Mouse (Mus musculus) hindbrain, embryonic 13.5 days (tissue): ENCODE results near the gene Pex6. TPM values are rescaled to one million over a fixed set of nuclear protein-coding genes. Genes with fewer than 3 reads are reported as not detected.

ENCODE experiments used
- ATAC-seq: fragments of 200-750 bp; cut with Nextera tagmentation; 2 replicates; pipeline ENCODE4 v1.8.0; 2017; ENCODE audit warnings: moderate TSS enrichment; ENCODE audit not compliant: low FRiP score
- H3K27ac ChIP-seq: fragments of 300-500 bp; sonication (generic); 2 replicates; pipeline ENCODE4 v1.5.1; 2015; ENCODE audit warnings: inconsistent platforms, mild to moderate bottlenecking, moderate library complexity
- H3K27me3 ChIP-seq: fragments of 300-500 bp; sonication (generic); 2 replicates; pipeline ENCODE4 v1.6.1; 2015; ENCODE audit warnings: mild to moderate bottlenecking, inconsistent platforms
- H3K36me3 ChIP-seq: fragments of 300-500 bp; sonication (generic); 2 replicates; pipeline ENCODE4 v1.6.1; 2015; ENCODE audit warnings: mild to moderate bottlenecking, inconsistent platforms
- H3K4me1 ChIP-seq: fragments of 300-500 bp; sonication (generic); replicated peaks from 2 replicates; pipeline ENCODE4 v1.6.1; 2015; ENCODE audit warnings: inconsistent platforms
- H3K4me2 ChIP-seq: fragments of 300-500 bp; sonication (generic); 2 replicates; pipeline ENCODE4 v1.6.1; 2015; ENCODE audit warnings: inconsistent platforms, mild to moderate bottlenecking, moderate library complexity
- H3K4me3 ChIP-seq: fragments of 300-500 bp; sonication (generic); 2 replicates; pipeline ENCODE4 v1.5.1; 2015; ENCODE audit warnings: mild to moderate bottlenecking, inconsistent platforms
- H3K9ac ChIP-seq: fragments of 300-500 bp; sonication (generic); 2 replicates; pipeline ENCODE4 v1.6.1; 2015; ENCODE audit warnings: mild to moderate bottlenecking, inconsistent platforms
- H3K9me3 ChIP-seq: fragments of 300-500 bp; sonication (generic); 2 replicates; pipeline ENCODE4 v1.6.1; 2016; ENCODE audit warnings: inconsistent platforms
- whole genome bisulfite sequencing: fragments of 180-500 bp; shearing (Covaris S2); methylation state at CpG from one replicate; pipeline ENCODE4 v1.1.7; 2015; 5-methylcytosine and 5-hydroxymethylcytosine counted together
- polyA plus RNA-seq: library from polyadenylated mRNA; unstranded; fragments of >200 nt; fragmentation: Nextera tagmentation; extraction: Ambion mirVana; gene quantifications from 2 replicates; pipeline ENCODE4 v1.2.1, GENCODE M21; 2015

The Pex6 gene
- polyA plus RNA-seq, 1 experiment from 2014 or later, result 24.7 TPM

- no peak for ATAC-seq
- Histone ChIP-seq H3K4me2 (no peak overlapping the region), H3K36me3 (peaks cover 52% of the 10 kb centered on the region), H3K27me3 (peaks cover 21% of the 10 kb centered on the region), H3K27ac (no peak overlapping the region), H3K9me3 (no peaks in the 10 kb centered on the region), H3K4me3 (no peak overlapping the region), H3K4me1 (0 out of 2 replicates have a peak, but pooled peaks cover 4% of the 10 kb centered on the region), H3K9ac (no peak overlapping the region)
- WGBS, result 92% methylated on average over 26 of the region's 26 CpGs
Measured at GRCm38 (mm10) chr17:46725731-46726645, 14.7 kb downstream of the Pex6 start.

- 89% methylated on average over 11 of the region's 11 CpGs for WGBS
- 0 out of 2 replicates have a peak, but pooled peaks cover 4% of the 10 kb centered on the region for H3K4me1 ChIP-seq
- H3K36me3 ChIP-seq, result peaks cover 39% of the 10 kb centered on the region
- ATAC-seq, result no peak
- no peak overlapping the region for H3K9ac ChIP-seq
- H3K4me3 ChIP-seq, result no peak overlapping the region
- H3K27ac ChIP-seq, result no peak overlapping the region
- H3K9me3 ChIP-seq, result no peaks in the 10 kb centered on the region
- H3K4me2 ChIP-seq, result no peak overlapping the region
- peaks cover 21% of the 10 kb centered on the region for H3K27me3 ChIP-seq
Measured at GRCm38 (mm10) chr17:46727271-46727670, 16.0 kb downstream of the Pex6 start.

- peaks cover 21% of the 10 kb centered on the region for H3K27me3 ChIP-seq
- H3K9me3 ChIP-seq, result no peaks in the 10 kb centered on the region
- 44% methylated on average over 6 of the region's 6 CpGs for WGBS
- no peak overlapping the region for H3K4me3 ChIP-seq
- H3K4me1 ChIP-seq, result 0 out of 2 replicates have a peak, but pooled peaks cover 4% of the 10 kb centered on the region
- H3K36me3 ChIP-seq, result peaks cover 34% of the 10 kb centered on the region
- ATAC-seq, result no peak
- no peak overlapping the region for H3K4me2 ChIP-seq
- no peak overlapping the region for H3K9ac ChIP-seq
- H3K27ac ChIP-seq, result no peak overlapping the region
Measured at GRCm38 (mm10) chr17:46728021-46728420, 16.8 kb downstream of the Pex6 start.

- H3K4me1 ChIP-seq, result 0 out of 2 replicates have a peak, but pooled peaks cover 4% of the 10 kb centered on the region
- H3K4me3 ChIP-seq, result no peak overlapping the region
- H3K27me3 ChIP-seq, result peaks cover 21% of the 10 kb centered on the region
- no peaks in the 10 kb centered on the region for H3K9me3 ChIP-seq
- no peak overlapping the region for H3K27ac ChIP-seq
- peaks cover 29% of the 10 kb centered on the region for H3K36me3 ChIP-seq
- 54% methylated on average over 11 of the region's 11 CpGs for WGBS
- no peak for ATAC-seq
- H3K4me2 ChIP-seq, result 0 out of 2 replicates have a peak overlapping the region, but pooled peaks have one; percentile 15
- peak overlapping the region; percentile 39; the same call in 1 of the 2 replicates for H3K9ac ChIP-seq
Measured at GRCm38 (mm10) chr17:46728496-46728895, 17.2 kb downstream of the Pex6 start.

GRCm38 (mm10) chr17:46728904-46729318 is 17.6 kb downstream of the Pex6 start, which contains the start of gene Gnmt:
Gene Gnmt, minus strand, starts transcription at chr17:46729168.
- Histone ChIP-seq H3K9ac (peak within 1 kb of the TSS; percentile 39; the same call in 1 of the 2 replicates), H3K9me3 (no peaks in the 10 kb centered on the region), H3K4me2 (peak within 1 kb of the TSS; percentile 15; the same call in 1 of the 2 replicates), H3K27me3 (peaks cover 21% of the 10 kb centered on the region), H3K4me1 (0 out of 2 replicates have a peak, but pooled peaks cover 4% of the 10 kb centered on the region), H3K4me3 (no peak within 1 kb of the TSS), H3K36me3 (peaks cover 25% of the 10 kb centered on the region), H3K27ac (no peak within 1 kb of the TSS)
- ATAC-seq, result no peak
- 19% methylated on average over 24 of the region's 24 CpGs for WGBS

GRCm38 (mm10) chr17:46734055-46734454 is 22.8 kb downstream of the Pex6 start:
- H3K4me1 ChIP-seq, result no peaks in the 10 kb centered on the region
- H3K36me3 ChIP-seq, result peaks cover 42% of the 10 kb centered on the region
- ATAC-seq, result no peak
- H3K9me3 ChIP-seq, result no peaks in the 10 kb centered on the region
- no peak overlapping the region for H3K9ac ChIP-seq
- H3K4me2 ChIP-seq, result no peak overlapping the region
- 96% methylated on average over 3 of the region's 3 CpGs for WGBS
- H3K4me3 ChIP-seq, result no peak overlapping the region
- H3K27ac ChIP-seq, result no peak overlapping the region
- peaks cover 8% of the 10 kb centered on the region for H3K27me3 ChIP-seq

GRCm38 (mm10) chr17:46735287-46735686 is 24.0 kb downstream of the Pex6 start:
- no peak for ATAC-seq
- Histone ChIP-seq H3K4me2 (no peak overlapping the region), H3K9me3 (no peaks in the 10 kb centered on the region), H3K27ac (no peak overlapping the region), H3K4me1 (no peaks in the 10 kb centered on the region), H3K27me3 (no peaks in the 10 kb centered on the region), H3K4me3 (no peak overlapping the region), H3K9ac (no peak overlapping the region), H3K36me3 (peaks cover 44% of the 10 kb centered on the region)
- 91% methylated on average over 7 of the region's 7 CpGs for WGBS

GRCm38 (mm10) chr17:46736160-46736559 is 24.9 kb downstream of the Pex6 start:
- Histone ChIP-seq H3K4me3 (no peak overlapping the region), H3K27ac (no peak overlapping the region), H3K9ac (no peak overlapping the region), H3K4me1 (no peaks in the 10 kb centered on the region), H3K27me3 (no peaks in the 10 kb centered on the region), H3K9me3 (no peaks in the 10 kb centered on the region), H3K4me2 (no peak overlapping the region), H3K36me3 (peaks cover 45% of the 10 kb centered on the region)
- no peak for ATAC-seq
- WGBS, result 66% methylated on average over 9 of the region's 10 CpGs

GRCm38 (mm10) chr17:46741305-46741704 is 30.0 kb downstream of the Pex6 start:
- no peak overlapping the region for H3K27ac ChIP-seq
- WGBS, result 92% methylated on average over 6 of the region's 6 CpGs
- no peak overlapping the region for H3K4me3 ChIP-seq
- H3K4me2 ChIP-seq, result no peak overlapping the region
- H3K4me1 ChIP-seq, result no peaks in the 10 kb centered on the region
- no peaks in the 10 kb centered on the region for H3K9me3 ChIP-seq
- H3K27me3 ChIP-seq, result no peaks in the 10 kb centered on the region
- H3K9ac ChIP-seq, result no peak overlapping the region
- peaks cover 63% of the 10 kb centered on the region for H3K36me3 ChIP-seq
- no peak for ATAC-seq

- no peak for ATAC-seq
- H3K4me2 ChIP-seq, result no peak overlapping the region
- H3K9ac ChIP-seq, result no peak overlapping the region
- H3K9me3 ChIP-seq, result no peaks in the 10 kb centered on the region
- H3K4me1 ChIP-seq, result no peaks in the 10 kb centered on the region
- no peak overlapping the region for H3K27ac ChIP-seq
- WGBS, result 91% methylated on average over 9 of the region's 9 CpGs
- H3K27me3 ChIP-seq, result no peaks in the 10 kb centered on the region
- no peak overlapping the region for H3K4me3 ChIP-seq
- H3K36me3 ChIP-seq, result peaks cover 60% of the 10 kb centered on the region
Measured at GRCm38 (mm10) chr17:46742986-46743385, 31.7 kb downstream of the Pex6 start.

GRCm38 (mm10) chr17:46745506-46745905 is 34.2 kb downstream of the Pex6 start:
- H3K27ac ChIP-seq, result no peak overlapping the region
- peaks cover 52% of the 10 kb centered on the region for H3K36me3 ChIP-seq
- H3K4me3 ChIP-seq, result no peak overlapping the region
- no peak for ATAC-seq
- H3K9me3 ChIP-seq, result no peaks in the 10 kb centered on the region
- H3K4me1 ChIP-seq, result peaks cover 5% of the 10 kb centered on the region
- no peaks in the 10 kb centered on the region for H3K27me3 ChIP-seq
- H3K9ac ChIP-seq, result no peak overlapping the region
- H3K4me2 ChIP-seq, result no peak overlapping the region
- WGBS, result 79% methylated on average over 2 of the region's 2 CpGs

- Histone ChIP-seq H3K9me3 (no peaks in the 10 kb centered on the region), H3K4me2 (no peak overlapping the region), H3K36me3 (peaks cover 42% of the 10 kb centered on the region), H3K27me3 (no peaks in the 10 kb centered on the region), H3K27ac (no peak overlapping the region), H3K9ac (no peak overlapping the region), H3K4me1 (peaks cover 15% of the 10 kb centered on the region), H3K4me3 (no peak overlapping the region)
- no peak for ATAC-seq
- WGBS, result 84% methylated on average over 8 of the region's 8 CpGs
Measured at GRCm38 (mm10) chr17:46747234-46747633, 36.0 kb downstream of the Pex6 start.
